Mouse (Mus musculus) kidney, adult 9 months (tissue): ENCODE measurements around the gene 1500015O10Rik.

ENCODE experiments used
- DNase-seq: peaks from one replicate; pipeline ENCODE4 v3.0.0; 2022

Gene 1500015O10Rik

DNA sequence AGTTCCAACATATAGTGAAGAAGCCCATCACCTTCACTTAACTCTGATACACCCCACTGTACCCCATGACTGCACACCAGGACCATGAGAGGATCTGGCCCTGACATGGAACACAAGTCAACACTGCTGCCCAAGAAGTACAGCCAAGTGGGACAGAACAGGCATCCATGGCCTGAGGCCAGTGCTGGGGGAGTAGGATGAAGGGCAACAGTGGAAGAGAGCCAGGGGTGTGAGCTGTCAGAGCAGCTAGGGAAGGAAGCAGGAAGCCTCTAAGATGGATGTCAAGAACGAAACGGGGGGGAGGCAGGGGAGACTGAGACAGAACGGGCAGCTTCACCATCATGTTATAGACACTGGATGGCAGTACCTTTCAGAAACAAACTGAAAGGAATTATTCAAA is 45.7 kb downstream of the 1500015O10Rik start:
- DNase-seq = no peak

DNA sequence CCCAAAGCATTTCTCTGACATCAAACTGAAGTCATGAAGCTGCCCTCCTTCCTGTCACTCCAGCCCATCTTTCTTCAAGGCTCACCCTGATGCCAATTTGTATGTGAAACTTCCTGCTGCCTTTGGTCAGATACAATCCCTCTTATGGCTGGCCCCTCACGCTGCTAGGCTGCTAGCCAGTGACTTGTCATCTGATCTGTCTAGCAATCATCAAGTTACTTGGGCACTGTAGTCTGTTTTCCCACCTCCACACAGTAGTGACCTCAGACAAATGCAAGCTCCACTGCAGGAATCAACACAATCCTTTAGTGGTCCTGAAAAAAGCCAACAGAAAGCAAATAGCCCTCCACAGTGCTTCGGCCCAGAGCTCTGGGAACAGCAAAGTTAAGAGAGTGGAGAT is 50.8 kb downstream of the 1500015O10Rik start:
- no peak for DNase-seq

DNA sequence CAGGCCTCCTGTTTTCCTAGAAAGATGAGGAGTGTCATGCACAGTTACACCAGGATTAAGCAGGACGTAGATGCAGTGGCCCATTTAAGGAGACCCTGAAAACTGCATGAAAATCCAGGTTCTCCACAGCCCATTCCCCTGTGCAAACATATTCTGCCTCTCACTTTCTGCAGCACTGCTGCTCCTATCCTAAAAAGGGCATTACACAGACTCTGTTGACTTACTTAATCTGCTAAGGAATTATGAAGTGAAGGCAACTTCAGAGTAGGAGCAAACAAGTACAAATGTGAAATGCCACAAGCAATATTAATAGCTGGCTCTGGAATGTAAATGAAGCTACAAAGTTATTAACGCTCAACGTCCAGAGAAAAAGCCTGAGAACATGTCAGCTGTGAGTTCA is 51.3 kb downstream of the 1500015O10Rik start:
- DNase-seq = no peak

DNA sequence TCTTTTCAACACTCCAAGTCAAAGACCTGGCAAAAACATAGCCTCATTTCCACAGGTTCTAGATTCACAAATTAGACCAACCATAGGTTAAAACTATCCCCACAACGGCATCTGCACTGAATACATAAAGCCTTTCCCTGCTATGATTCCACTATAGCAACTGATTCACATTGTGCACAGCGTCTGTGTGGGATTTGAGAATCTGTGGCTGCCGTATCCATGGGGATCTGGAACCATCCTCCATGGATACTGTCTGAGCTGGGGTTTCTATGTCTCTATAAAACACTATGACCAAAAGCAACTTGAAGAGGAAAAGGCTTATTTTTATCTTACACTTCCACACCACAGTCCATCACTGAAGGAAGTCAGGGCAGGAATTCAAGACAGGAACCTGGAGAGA is 52.3 kb downstream of the 1500015O10Rik start:
- DNase-seq = no peak

DNA sequence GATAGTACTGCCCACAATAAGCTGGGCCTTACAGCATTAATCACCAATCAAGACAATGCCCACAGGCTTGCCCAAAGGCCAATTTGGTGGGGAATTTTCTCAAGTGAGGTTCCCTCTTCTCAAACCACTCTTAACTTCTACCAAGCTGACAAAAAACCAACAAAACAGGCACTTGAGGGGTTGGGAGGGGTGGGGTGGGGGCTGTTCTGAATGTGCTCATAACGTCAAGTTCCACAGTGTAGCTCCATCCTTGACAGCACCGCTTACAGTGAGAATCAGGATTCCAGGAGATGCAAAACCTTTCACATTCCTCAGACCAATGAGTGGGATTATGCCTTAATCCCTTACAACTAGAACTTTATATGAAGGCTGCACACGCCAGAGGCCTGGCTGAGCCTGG is 52.8 kb downstream of the 1500015O10Rik start:
- DNase-seq = no peak

DNA sequence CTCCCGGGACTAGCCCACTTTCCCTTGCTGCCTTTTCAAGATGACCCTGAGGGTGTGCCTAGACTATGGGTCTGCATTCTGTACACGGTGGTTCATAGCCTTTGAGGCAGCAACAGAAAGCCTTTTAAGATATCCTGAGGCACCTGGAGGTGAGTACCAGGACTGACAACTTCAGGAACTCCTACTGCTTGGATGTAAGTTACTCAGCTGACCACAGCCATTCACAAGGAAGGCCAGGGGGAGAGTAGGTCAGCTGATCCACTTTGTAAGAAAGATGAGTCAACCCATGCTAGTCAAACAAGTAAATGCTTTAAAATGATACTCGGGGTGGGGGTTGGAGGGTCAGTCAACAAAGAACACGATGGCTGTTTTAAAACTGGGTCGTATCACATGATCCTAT is 54.9 kb downstream of the 1500015O10Rik start:
- DNase-seq = no peak

DNA sequence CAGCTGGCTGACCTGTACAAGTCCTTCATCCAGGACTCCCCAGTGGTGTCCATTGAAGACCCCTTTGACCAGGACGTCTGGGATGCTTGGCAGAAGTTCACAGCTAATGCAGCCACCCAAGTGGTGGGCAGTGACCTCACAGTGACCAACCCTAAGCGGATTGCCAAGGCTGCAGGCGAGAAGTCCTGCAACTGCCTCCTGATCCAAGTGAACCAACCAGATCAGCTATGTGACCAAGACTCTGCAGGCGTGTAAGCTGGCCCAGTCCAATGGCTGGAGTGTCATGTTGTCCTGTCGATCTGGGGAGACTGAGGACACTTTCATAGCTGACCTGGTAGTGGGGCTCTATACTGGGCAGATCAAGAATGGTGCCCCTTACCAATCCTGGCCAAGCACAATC is 56.3 kb downstream of the 1500015O10Rik start:
- DNase-seq = no peak

DNA sequence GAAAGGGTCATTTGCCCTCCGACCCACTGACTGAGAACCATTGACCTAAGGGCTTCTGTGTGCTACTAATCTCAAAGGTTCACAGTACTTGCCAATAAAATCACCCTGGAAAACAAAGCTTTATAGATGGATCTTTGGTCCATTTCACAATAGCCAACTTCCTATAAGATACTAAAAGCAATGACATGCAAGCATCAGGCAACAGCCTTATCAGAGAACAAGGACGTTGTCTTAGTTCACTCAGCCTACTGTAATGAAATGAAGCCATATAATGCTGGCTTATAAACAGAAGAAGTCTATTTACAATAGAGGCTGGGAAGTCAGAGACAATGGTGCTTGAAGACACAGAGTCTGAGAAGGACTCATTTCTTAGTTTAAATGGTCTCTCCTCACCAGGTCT is 59.4 kb downstream of the 1500015O10Rik start:
- no peak for DNase-seq
